Mouse (Mus musculus) gastrocnemius, postnatal 14 days (tissue): Measurements from ENCODE around the gene Rab26. TPM values are rescaled to one million over a fixed set of nuclear protein-coding genes. Genes with fewer than 3 reads are reported as not detected.

Source experiments
- DNase-seq: peaks from one replicate; pipeline ENCODE4 v3.0.0; 2021; ENCODE audit warnings: mixed read lengths
- intact Hi-C: fragments of 180-260 bp; cut with DNase I; formaldehyde crosslinking; loops from one replicate; pipeline ENCODE4 v1.15.1; 2025; ENCODE audit warnings: low total_unique reads
- long read RNA-seq, 2 experiments: library from polyadenylated mRNA; stranded (forward); transcript quantifications; one replicate each; pipeline ENCODE4 v2.0.0; 2021
- total RNA-seq, 2 experiments: library from RNA; stranded (reverse); gene quantifications; 2 replicates each; pipeline ENCODE4 v1.2.3; 2021

Rab26 gene
- total RNA-seq: under 1 TPM; 0.21 to 0.27 TPM
- long read RNA-seq, experiment 1: 0 reads
- long read RNA-seq, experiment 2: 0 reads

DNA sequence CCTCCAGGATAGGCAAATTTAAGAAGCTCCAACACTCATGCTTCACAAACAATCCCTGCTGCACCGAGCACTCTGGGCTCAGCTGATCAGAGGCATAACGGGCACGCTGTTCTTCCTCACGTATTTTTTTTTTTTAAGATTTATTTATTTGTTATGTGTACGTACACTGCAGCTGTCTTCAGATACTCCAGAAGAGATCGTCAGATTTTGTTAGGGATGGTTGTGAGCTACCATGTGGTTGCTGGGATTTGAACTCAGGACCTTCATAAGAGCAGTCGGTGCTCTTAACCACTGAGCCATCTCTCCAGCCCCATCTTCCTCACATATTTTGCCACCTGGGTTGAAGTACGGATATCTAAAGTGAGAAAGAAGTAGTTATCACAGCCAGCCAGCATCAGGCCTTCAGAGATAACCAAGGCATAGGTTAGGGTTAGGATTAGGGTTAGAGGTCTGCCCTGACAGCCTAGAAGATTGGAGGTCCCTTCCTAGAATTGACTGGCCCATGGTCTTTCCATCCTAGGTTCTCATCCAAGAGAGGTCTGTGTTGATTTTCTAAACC is at the start of gene Rab26:
Gene Rab26 (minus strand): TSS at position 51 of the 559 bp plus-strand sequence.
- no peak for DNase-seq
- intact Hi-C loops: loop anchor here (5.0 kb wide), 1 partner anchor 118 kb away; the partner anchor contains the start of gene Slc9a3r2

DNA sequence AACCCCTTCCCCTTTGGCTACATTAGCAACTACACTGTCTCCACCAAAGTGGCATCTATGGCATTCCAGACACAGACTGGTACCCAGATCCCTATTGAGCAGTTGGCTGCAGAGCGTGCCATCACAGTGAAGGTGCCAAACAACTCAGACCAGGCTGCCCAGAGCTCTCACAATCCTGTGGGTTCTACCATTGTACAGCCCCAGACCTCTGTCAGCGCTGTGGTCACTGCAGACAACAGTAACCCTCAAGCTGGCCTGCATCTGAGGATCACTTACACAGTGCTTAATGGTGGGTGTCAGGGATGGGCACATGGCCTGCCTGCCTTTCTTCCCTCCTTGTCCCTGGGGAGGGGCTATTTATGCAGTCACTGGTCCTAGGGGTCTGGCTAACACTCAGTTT is 46.3 kb upstream of the Rab26 start:
- DNase-seq: no peak
- intact Hi-C loops: no loop called here

DNA sequence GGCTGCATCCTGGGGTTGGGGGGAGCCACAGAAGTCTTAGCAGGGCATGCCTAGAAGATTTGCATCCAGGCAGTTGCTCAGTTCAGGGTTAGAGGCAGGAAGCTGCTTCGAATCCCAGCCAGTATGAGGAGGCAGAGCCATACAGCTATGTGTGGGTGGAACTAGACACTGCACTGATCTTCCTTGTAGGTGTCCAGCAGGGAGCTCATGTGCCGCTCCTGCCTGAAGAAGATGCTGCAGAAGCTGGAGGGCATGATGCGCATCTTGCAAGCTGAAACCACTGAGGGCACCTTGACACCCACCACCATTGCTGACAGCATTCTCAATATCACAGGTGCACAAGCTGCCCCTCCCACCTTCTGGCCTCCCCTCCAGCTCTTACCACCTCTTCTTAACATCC is 45.5 kb upstream of the Rab26 start:
- intact Hi-C loops: no loop called here
- DNase-seq: no peak

DNA sequence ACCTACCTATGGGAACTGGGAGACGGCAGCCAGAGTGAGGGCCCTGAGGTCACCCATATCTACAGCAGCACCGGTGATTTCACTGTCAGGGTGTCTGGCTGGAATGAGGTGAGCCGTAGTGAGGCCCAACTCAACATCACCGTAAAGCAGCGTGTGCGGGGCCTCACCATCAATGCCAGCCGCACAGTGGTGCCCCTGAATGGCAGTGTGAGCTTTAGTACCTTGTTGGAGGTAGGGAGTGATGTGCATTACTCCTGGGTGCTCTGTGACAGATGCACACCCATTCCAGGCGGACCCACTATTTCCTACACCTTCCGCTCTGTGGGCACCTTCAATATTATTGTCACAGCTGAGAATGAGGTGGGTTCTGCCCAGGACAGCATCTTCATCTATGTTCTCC is 39.8 kb upstream of the Rab26 start:
- intact Hi-C loops: no loop called here
- no peak for DNase-seq

DNA sequence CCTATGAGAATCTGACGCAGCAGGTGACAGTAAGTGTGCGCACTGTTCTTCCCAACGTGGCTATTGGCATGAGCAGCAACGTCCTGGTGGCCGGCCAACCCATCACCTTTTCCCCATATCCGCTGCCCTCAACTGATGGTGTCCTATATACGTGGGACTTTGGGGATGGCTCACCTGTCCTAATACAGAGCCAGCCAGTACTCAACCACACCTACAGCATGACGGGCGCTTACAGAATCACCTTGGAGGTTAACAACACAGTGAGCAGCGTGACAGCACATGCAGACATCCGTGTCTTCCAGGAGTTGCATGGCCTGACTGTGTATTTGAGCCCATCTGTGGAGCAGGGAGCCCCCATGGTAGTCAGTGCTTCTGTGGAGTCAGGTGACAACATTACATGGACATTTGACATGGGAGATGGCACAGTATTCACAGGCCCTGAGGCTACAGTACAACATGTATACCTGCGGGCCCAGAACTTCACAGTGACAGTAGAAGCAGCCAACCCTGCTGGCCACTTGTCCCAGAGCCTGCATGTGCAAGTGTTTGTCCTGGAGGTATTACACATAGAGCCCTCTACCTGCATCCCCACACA is 38.7 kb upstream of the Rab26 start:
- intact Hi-C loops: no loop called here
- no peak for DNase-seq

DNA sequence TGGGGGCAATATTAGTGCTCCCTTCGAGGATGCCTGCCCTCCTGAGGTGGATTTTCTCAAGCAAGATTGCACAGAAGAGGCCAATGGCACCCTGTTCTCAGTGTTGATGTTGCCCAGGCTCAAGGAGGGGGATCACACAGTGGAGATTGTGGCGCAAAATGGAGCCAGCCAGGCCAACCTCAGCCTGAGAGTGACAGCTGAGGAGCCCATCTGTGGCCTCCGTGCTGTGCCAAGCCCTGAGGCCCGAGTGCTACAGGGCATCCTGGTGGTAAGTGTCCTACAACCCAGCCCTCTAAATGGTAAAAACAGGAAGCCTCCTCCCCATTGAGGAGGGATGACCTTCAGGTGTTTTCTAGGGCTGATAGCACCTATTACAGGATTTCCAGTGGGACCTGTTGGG is 35.8 kb upstream of the Rab26 start:
- no peak for DNase-seq
- intact Hi-C loops: no loop called here

DNA sequence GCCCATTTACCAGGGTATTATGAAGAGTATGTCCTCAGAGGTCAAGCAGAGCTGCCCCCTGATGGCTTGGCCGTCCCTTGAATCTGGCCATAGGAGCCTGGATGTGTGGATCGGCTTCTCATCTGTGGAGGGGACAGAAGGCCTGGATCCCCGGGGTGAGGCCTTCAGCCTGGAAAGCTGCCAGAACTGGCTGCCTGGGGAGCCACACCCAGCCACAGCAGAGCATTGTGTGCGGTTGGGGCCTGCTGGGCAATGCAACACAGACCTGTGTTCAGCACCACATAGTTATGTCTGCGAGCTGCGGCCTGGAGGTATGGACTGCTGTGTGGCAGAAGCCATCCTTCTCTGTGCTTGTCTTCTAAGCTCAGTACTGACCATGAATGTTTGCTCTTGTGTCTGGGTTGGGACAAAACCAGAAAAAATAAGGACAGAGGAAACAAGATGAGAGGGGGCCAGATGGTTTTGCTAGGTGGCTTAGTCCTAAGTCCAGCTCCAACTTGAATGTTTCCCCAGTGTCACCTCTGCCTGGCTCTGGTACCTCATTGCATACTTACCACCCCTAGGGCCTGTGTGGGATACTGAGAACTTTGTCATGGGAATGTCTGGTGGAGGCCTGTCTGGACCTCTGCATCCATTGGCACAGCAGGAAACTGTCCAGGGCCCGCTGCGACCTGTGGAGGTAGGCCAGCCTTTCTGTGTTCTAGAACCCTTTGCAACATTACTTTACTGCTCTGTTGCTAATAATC is 33.2 kb upstream of the Rab26 start:
- intact Hi-C loops: no loop called here
- peak; percentile 46 for DNase-seq

DNA sequence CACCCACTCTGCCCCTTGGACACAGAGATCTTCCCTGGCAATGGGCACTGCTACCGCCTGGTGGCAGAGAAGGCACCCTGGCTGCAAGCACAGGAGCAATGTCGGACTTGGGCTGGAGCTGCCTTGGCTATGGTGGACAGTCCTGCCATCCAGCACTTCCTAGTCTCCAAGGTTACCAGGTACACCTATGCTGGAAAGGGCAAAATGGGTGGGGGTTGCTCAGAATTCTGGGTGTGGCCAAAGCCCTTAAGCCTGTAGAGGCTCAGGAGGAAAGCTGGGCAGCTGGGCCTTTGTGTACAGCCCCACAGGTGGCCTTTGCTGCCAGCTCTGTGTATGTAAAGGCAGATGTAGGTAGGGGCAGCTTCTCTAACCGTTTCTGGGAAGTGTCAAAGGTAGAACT is 31.8 kb upstream of the Rab26 start:
- intact Hi-C loops: no loop called here
- DNase-seq: no peak

DNA sequence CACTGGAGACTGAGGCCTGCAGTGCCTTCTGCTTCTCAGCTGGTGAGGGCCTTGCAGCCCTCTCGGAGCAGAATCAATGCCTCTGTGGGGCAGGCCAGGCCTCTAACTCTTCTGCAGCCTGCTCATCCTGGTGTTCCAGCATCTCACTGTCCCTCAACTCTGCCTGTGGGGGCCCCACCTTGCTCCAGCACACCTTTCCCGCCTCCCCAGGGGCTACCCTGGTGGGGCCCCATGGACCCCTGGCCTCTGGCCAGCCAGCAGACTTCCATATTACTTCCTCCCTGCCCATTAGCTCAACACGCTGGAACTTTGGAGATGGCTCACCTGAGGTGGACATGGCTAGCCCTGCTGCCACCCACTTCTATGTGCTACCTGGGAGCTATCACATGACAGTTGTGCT is 31.1 kb upstream of the Rab26 start:
- no peak for DNase-seq
- intact Hi-C loops: no loop called here

DNA sequence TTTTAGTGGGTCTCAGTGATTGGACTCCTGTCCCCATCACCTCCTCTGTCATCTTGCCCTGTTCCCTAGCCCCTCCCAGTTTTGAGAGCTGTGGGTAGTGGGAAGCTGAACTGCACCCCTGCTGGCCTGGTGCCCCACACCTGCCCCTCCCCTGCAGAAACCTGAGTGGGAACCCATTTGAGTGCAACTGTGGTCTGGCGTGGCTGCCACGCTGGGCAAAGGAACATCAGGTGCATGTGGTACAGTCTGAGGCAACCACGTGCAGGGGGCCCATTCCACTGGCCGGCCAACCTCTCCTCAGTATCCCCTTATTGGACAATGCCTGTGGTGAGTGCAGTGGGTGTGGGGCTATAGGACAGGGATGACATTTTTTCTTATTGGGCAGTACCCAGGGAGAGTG is 30.4 kb upstream of the Rab26 start:
- no peak for DNase-seq
- intact Hi-C loops: no loop called here

DNA sequence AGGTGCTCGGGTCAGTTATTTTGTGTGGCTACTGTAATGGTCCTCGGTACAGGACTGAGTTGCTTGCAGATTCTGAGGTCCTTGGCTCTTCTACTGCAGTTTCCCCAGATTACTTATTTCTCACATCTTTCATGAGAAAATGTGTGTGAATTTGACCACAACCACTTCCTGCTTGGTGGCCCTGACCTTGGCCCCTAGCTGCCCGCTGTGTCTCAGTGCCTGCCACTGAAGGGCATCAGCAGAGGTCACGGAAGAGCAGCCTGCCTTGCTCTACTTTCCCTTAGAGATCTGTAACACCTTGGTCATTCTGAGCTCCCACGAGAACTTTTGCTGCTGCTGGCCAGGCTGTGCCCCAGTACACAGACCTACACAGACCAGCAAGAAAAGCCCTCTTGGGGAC is 29.6 kb upstream of the Rab26 start:
- intact Hi-C loops: no loop called here
- DNase-seq: no peak

DNA sequence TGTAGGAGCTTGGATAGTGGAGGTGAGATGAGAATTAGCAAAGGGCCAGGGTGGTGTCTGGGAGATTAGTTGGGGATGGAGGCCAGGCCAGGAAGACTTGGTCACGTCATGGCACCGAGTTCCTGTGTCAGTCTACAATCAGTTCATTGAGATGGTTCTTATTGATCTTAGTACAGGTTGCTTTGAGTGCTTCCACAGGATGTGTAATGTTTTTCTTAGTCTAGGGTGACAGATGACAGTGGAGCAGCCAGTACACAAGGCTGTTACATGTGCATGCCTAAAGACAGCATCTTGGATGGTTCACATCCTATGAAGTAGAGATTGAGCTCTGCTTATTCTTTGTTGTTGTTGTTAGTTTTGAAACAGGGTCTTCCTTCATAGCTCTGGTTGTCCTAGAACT is 27.6 kb upstream of the Rab26 start:
- intact Hi-C loops: no loop called here
- DNase-seq: no peak

DNA sequence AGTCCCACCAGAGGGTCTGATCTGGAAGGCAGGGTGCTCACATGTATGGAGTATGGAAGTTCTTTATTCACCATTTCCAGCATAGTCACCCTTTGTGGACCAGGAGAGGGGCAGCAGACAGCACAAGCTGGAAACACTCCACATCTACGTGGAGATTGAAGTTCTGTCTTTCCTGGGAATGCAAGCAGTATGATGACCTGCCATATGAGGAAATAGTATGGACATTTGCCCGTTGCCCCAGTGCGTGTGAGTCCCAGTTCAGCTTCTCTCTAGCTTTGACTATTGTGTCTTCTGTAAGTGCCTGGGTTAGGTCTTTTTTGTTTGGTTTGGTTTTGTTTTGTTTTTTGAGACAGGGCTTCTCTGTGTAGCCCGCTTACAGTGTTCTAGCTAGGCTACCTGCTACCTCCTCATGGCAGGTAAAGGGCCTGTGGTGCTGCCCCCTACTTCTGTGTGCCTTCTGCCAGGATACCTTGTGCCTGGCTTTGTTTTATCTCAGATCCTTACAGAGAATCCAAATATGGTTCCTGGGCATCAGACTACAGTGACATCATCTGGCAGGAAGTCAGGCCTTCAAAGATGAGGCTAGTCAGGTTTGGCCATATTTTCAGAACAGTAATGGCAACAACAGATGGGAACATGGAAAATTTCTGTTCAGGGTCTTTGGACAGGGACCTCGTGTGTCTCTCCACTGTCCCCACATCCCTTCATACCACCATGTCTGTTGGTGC is 26.5 kb upstream of the Rab26 start:
- no peak for DNase-seq

DNA sequence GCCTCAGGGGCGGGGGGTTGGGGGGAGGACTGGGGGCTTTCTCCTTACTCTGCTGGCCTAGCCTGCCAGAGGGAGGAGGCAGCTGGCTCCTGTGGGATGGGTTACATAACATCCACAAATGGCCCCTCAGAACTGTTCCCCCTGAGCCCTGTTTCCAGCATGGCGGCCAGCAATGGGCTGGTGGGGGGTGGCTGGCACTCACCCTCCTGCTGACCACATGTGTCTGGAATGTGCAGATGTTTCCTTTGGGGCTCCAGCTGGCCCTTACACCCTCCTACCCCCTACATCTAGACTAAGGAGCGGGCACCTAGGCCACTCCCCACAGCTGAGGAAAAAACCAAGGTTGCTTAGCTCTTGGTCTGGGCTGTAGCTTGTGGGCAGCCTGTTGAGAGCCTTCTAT is 25.1 kb upstream of the Rab26 start:
- intact Hi-C loops: no loop called here
- DNase-seq: peak; percentile 62

More for the DNA sequence above, 26.5 kb upstream of the Rab26 start:
- intact Hi-C loops: no loop called here

DNA sequence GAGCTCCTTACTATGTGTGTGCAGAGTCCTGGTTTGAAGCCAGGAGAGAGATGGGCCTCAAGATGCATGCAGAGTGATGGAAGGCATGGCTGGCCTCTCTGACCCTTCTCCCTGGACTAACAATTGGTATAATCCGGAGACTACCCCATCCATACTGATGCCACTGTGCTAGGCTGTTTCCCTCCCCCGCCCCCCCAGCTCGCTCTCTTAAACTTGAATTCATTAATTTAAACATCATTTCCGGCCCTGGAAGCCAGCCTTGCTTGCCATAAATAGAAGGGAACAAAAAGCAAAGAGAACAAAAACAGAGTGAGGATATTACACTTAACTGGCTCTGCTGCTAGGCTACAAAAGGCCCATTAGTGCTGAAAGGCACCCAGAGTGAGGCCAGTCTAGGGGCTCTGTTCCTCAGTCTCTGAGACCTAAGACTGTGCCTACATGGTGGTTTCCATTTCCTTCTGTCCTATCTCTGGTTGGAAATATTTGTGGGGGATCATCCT is 24.6 kb upstream of the Rab26 start:
- DNase-seq: no peak
- intact Hi-C loops: no loop called here

DNA sequence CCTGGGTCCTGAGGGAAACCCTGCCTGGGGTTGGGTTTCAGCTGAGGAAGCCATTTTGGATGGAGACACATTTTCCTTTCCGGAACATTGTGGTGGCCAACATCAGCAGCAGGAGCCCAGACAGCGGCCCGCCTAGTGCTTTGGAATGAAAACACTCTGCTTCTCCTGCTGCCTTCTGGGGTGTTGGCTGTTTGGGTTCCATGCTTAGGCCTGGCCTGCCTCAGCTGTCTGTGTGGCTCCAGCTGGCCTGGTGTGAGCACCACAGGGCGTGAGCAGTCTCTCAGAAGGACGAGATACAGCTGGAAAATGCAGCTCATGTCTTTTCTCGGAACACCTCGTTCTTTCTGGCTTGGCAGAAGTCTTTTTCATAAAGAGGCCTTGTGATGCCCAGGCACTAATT is 23.1 kb upstream of the Rab26 start:
- intact Hi-C loops: no loop called here
- peak; percentile 69 for DNase-seq

DNA sequence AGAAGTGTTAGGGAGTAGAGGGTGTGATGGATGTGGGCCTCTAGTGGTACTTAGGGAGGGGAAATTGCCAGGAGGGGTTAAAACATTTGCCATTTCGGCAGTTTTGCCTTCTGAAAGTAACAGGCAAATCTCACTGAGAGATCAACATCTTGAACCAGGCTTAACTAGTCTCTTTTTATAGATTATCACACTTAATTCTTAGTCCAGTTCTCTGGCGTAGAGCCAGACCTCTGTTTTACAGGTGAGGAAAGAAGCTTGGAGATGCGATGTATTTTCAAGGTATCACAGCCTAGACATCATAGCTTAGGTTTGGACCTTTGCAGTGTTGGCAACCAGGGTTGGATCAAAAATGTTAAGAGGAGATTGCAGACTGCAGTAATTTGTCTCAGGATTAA is 17.0 kb upstream of the Rab26 start:
- intact Hi-C loops: no loop called here
- no peak for DNase-seq

DNA sequence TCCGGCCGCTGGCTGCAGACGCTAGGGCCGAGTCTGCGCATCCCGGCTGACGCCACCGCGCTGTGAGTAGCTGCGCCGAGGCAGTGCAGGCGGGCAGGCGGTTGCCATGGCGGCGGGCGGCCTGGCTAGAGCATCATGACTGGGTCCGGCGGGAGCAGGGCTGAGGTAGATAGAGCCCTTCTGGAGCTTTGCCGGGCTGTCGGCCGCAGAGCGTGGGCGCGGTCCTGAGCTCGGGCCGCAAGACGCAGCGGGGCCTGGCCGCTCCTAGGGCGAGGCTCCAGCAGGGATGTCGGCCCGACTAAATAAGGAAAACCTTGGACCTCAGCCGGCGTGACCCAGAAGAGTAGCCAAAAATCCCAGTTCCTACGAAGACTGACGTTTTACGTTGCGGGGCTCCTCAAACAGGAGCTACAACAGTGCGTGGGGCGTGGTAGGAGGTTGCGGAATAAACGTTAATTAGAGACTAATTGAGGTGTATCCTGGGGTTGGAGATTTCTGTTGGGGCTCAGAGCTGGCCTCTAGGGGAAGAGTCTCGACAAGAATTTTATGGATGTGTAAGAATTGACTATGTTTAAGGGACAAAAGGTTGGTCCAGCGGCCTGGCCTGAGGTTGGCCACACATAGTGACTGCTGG is 16.5 kb upstream of the Rab26 start:
- intact Hi-C loops: no loop called here
- peak; percentile 88 for DNase-seq

DNA sequence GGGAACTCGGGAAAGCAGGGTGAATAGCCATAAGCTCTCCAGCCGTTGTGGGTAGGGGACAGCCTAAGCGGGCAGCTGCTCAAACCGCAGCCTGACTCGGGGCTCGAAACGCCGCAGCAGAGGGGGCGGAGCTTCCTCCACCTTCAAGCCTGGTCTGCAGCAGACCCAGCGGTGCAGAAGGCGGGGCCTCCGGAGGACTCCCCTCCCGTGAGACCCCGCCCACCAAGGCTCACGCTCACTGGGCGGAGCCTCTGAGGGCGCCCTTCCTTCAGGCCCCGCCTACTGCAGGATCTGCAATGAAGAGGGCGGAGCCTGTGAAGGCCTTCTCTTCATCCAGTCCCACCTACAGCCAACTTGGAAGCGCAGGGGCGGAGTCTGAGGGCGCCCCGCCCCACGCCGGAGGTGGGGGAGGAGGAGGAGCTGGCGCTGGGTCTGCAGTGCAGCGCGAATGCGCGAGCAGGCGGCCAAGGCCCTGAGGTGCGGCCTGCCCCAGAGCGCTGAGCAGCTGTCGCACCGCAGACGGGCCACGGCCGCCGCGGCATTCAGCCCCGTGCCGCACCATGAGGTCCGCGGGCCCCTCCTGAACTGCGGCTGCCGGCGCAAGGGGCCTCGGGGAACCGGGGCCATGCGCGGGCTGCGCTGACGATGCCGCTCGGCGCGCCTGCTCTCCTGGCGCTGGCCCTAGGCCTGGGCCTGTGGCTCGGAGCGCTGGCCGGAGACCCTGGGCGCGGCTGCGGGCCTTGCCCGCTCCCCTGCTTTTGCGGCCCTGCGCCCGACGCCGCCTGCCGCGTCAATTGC is 15.8 kb upstream of the Rab26 start, which contains the start of gene Pkd1:
Gene Pkd1 (plus strand): TSS at position 217 of the 798 bp plus-strand sequence.
- DNase-seq: peak; percentile 98
- intact Hi-C loops: no loop called here
